Mouse (Mus musculus) left cerebral cortex, adult 11 months (tissue): ENCODE measurements around the gene Kctd11.

Experiments used
- DNase-seq: peaks from one replicate; pipeline ENCODE4 v3.0.0; 2022; ENCODE audit warnings: low spot score

Gene Kctd11

DNA sequence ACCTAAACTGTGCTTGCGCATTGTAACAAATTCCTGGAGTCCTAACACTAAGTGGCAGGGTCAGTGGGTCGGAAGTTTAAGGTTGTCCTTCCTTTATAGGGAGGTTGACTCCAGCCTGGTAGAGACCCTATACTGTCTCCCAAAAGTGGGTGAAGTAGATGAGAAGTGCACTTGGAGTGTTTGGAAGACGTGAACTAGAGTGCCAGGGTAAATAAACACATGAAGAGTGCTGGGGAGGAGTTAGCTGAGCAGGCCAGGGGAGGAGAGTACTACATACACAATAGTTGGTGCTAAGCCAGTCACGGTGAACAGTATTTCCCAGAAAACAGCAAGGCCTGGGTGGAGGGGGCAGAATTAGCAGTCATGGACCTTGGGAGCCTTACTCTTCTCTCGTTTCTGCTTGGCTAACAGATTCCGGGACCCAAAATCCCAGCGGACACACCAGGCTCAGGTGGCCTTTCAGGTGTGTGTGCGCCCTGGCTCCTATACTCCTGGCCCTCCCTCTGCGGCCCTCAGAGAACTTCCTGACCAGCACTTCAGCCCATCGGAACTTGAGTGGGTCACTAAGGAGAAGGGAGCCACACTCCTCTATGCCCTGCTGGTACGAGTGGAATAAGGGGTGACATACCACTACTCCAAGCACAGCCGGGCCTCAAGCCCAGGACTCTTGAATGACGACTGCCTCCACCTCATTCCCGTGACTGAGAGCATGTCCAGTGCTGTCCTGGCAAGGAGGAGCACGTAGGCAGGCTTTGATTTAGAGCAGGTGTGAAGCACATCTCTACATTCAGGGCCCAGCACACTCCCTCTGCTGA, 31.7 kb upstream of the Kctd11 start:
- no peak for DNase-seq

DNA sequence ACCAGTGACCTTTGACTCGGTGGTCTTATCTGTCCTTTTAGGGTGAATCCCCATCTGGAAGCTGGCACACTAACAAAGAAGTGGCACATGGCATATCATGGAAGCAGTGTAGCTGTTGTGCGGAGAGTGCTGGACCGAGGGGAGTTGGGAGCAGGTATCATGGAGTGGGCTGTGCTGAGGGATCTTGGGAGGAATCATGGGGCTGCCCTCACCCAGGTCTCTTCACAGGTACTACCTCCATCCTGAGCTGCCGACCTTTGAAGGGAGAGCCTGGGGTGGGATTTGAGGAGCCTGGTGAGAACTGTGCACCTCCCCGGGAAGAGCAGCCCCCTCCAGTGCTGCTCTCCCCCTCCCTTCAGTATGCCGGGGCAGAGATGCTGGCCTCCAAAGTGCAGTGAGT, 30.5 kb upstream of the Kctd11 start:
- DNase-seq: no peak

DNA sequence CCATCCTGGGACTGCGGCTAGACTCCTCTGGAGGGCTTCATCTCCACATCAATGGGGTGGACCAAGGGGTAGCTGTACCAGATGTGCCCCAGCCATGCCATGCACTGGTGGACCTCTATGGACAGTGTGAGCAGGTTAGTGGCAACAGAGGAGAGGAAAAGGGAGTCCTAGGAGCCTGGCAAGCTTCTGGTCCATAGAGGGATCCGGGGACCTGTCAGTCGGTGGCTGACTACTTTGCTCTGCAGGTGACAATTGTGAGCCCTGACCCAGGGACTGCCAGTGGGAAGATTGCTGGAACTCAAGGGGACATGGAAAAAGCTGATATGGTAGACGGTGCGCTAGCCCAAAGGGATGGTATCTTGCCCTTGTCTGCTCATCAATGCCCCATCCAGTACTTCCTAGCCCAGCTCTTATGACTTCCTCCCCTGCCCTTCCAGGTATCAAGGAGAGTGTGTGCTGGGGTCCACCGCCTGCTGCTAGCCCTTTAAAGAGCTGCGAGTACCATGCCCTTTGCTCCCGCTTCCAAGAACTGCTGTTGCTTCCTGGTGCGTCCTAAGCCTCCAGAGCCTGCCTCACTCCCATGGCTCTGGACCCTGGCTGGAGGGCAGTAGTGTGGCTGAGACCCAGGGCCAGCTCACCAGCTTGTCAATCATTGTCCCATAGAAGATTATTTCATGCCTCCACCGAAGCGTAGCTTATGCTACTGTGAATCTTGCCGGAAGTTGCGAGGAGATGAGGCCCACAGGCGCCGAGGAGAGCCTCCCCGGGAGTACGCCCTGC, 29.8 kb upstream of the Kctd11 start:
- DNase-seq: no peak

DNA sequence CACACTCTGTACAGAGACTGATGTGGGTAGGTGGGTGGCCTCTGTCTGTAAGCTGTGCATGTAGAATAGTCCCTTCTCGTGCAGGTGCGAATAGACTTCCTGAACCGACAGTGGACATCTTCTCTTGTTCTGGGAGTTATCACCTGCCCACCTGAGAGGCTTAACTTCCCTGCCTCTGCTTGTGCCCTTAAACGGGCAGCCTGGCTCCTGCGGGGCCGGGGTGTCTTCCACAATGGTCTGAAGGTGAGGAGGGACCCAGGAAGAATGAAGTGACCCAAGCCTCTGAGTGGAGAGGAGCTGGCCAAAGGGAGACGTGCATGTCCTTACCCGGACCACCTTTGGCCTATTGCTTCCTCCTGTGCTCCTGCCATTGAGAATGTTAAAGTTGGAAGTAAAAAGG, 29.0 kb upstream of the Kctd11 start:
- no peak for DNase-seq

DNA sequence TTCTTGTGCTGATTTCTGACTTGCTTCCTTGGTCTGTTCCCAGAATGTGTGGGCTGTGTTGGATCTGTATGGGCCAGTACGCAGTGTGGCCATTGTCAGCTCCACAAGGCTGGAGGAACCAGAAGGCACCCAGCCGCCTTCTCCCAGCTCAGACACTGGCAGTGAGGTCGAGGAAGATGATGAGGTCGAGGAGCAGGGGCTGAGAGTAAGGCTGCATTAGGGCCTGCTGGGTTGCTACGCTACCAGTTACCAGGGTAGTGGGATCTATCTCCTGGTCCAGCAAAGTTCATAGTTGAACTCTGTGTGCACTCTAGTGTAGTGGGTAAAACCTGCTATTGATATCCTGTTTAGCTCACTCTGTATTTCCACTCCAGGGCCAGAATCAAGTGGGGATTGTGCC, 28.0 kb upstream of the Kctd11 start:
- no peak for DNase-seq

DNA sequence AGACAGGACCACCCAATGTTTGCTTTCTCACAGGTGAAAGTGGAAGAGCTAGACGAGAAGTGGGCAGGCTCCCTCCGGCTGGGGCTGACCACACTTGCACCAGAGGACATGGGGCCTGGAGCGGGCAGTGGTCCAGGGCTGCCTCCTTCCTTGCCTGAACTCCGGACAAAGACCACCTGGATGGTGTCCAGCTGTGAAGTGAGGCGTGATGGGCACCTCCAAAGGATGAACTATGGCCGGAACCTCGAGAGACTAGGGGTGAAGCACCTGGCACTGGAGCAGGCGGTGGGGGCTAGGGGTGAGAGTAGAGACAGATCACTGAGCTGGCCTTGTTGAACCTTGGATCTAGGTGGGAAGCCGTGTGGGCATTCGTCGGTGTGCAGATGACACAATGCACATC, 27.4 kb upstream of the Kctd11 start:
- DNase-seq: no peak

DNA sequence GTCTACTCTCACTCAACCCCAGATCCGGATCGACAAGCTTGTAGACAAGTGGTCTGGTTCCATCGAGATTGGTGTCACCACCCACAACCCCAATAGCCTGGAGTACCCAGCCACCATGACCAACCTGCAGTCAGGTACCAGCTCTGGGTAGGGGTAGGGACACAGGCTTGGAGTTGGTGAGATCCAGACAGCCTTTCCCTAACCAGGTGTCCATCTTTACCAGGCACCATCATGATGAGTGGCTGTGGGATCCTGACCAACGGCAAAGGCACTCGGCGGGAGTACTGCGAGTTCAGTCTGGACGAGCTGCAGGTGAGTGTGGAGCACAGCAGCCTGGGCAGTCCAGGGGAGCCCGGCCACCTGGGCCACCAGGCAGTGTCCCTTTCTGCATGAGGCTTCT, 23.1 kb upstream of the Kctd11 start:
- DNase-seq: no peak

DNA sequence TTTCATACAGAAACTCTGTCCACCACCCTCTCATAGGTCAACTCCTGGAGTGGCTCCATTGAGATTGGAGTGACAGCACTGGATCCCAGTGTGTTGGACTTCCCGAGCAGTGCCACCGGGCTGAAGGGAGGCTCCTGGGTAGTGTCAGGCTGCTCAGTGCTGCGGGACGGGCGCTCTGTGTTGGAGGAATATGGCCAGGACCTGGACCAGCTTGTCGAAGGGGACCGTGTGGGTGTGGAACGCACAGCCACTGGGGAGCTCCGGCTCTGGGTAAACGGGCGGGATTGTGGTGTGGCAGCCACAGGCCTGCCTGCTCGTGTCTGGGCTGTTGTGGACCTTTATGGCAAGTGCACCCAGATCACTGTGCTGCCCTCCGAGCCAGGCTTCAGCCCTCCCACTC, 21.8 kb upstream of the Kctd11 start:
- no peak for DNase-seq

DNA sequence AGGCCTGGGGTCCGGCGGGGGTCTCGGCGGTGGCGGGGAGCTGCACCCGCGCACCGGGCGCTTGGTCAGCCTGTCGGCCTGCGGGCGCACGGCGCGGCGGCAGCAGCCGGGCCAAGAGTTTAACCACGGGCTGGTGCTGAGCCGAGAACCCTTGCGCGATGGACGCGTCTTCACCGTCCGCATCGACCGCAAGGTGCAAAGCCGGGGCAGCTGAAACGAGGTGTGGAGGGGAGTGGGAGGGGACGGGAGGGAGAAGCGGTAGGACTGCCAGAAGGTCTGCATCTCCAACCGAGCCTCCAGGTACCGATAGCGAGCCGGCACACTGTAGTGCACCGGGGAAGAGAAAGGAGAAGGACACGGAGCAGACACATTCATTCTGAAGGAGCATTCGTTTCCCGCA, 20.8 kb upstream of the Kctd11 start:
- DNase-seq: no peak

DNA sequence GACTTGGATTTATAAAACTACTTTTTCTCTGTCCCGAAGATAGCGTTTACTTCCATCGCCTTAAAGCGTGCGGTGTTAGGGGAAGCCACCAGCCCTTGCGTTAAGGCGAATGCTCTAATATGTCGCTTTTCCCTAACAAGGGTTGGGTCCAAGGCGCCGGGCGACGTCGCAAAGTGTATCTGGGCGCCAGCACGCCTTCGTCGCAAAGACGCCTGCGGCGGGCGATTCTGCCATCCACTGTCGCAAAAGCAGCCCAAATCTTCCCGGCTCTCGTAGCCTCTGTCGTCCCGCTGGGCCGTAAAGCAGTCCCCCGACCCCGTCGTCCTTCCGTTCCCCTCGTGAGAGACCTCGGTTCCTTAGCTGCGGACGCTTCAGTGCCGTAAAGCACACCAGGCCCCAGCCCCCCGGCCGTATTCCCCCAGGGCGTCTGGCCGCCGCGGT, 20.2 kb upstream of the Kctd11 start:
- DNase-seq: peak; percentile 97

DNA sequence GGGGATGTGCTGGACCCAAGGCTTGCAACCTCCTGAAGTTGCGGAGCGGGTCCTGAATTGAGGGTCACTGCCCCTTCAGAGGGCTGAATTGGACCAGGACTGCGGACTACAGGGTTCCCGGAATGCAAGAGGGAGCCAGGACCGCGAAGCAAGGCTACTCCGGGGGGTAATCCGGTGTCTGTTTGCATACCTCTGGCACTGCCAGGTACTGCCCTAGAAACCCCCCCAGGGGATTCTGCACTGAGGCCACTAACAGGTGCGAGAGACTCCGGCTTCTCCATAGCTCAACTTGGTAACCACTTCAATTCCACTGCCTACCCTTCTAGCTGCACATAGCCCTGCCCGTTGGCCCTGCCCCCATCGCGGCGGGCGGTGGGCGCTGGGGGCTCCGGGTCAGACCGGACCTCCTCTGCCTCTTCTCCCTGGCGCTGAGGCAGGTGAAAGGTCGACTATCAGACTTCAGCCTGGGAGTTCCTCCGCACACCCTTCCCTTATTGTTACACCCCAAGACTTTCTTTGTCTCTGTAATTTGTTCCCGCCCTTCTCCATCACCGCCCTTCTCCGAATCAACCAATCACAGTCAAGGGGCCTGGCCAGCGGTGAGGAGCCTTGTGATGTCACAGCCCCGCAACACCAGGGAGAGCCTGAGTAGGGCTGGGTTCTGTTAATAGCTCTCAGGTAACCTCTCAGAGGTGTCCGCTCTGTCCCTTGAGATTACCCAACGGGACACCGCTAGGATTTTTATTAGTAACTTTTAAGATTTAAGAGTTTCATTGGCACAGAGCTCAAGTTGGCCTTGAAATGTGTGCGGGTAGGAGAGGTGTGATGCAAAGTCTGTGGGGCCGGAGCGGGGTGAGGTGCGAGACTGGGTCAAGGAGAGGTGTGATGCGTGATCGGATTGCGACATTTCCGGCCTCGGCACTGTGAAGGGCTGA, 19.5 kb upstream of the Kctd11 start, which contains the start of the genes 2810408A11Rik and Neurl4:
2810408A11Rik (minus strand) TSS at position 517 of the 935 bp plus-strand sequence.
Neurl4 (plus strand) TSS at position 602 of the 935 bp plus-strand sequence.
- peak; percentile 87 for DNase-seq

DNA sequence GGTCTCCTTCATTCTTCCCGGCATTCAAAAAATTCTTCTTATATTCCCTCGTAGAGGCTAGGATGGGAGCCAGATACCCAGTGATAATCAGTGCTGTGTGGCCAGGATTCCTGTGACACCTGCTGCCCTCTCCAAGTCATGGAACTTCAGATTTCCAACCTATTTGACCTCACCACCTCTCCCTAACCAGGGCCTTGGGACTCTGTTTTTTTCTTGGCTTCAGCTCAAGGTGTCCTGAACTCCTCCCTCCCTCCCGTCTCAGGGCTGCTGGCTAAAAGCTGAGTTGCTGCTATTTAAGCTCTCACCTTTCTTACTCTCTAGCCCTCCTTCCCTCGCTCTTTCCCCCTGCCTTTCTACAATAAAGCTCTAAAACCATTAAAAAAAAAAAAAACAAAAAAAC, 18.7 kb upstream of the Kctd11 start:
- no peak for DNase-seq

DNA sequence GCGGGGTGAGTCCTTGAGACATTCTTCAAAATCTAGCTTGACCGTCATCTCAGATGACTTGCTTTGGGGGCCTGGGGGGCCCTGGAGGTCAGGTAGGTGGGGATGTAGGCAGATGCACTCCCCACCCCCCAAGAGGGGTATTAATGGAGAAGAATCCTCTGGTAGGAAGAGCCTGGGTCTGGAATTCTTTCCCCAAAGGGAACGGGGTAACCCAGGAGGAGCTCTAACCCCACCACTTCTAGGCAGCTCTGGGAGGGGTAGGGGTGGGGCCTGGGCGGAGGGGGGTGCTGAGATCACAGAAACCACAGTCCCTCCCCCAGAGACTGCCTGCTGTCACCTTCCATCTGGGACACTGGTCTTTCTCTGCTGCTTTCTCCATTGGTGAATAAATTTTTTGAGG, 14.1 kb upstream of the Kctd11 start, which contains the start of gene Acap1:
Acap1 (minus strand) TSS at position 249 of the 400 bp plus-strand sequence.
- no peak for DNase-seq

DNA sequence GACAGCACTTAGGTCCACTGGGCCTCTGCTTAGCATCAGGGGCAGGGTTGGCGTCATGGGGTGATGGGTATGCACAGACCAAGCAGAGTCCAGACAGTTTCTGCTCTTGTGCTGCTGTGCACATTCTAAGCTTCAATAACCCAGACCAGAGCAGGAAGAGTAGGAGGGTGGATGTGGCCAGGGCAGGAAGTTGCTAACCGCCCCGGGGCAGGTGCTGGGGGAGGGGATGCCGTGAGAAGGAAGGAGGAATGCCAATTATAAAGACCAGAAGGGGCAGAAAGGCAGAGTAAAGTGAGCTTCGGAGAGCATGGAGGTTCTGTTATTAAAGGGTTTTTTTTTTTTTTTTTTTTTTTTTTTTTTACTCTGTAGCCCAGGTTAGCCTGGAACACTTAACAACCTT, 13.5 kb upstream of the Kctd11 start:
- no peak for DNase-seq

DNA sequence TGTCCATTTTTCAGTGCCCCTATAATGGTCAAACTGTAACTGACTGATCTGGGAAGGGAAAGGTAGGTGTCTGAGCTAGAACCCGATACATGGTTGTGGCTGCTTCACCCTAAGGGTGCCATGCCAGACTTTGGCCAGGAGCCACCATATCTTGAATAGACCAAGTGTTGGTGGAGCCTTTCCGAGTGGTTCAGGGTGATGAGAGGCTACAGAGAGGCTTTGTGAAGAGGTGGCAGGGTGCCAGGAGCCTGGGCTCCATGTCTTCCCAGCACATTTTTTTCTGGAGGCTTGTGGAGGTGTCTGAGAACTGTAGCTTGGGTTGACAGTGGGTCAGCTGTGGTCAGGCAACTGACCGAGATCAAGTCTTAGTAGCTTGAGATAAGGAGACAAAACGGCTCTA, 10.3 kb upstream of the Kctd11 start:
- DNase-seq: no peak

DNA sequence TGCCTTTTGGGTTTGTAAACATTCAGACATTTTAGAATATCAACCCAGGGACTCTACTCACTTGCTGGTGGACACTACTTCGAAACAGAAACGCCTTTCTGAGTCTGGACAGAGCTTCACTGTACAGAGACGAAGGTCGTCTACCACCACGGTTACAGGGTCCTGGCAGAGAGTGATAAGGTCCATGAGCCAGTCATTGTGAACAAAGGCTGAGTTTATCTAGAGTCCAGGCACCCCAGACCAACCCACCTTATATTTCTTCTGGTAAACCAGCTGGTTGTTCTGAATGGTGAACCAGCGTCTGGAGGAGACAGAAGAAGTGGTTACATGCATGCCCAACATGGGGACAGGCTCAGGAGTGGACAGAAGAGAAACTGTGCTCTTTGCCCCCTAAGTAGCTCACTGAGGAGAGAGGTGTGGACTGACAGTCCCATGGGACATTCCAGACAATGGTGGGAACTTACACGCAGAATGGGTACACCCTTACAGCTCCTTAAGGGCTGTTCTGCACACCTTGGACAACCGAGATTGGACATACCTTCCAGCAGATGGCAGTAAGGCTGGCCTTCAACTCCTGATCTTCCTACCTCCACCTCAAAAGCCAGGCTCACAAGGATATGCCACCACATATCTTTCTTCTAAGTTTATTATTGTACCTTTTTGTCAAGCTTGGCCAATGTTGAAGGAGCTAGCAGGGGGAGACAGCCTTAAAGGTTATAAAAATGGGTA, 5.9 kb upstream of the Kctd11 start:
- DNase-seq: no peak

DNA sequence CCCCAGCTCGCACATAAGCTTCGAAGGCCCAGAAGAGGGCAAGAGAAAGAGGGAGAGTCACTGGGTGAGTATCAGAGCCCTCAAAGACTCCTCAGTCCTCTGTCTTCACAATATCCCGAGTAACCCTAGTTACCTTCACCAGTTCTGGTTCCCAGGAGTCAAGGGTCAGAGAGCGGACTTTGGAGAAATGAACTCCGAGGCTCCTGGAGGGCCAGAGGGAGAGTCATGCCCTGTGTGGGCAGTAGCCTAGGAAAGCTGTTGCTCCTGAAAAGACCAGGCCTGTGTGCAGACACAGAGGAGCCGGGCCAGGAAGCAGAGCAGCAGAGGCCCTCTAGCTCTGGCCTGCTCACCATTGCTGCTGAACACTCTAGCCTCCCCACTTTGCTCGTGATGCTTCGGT, 3.5 kb upstream of the Kctd11 start:
- no peak for DNase-seq

DNA sequence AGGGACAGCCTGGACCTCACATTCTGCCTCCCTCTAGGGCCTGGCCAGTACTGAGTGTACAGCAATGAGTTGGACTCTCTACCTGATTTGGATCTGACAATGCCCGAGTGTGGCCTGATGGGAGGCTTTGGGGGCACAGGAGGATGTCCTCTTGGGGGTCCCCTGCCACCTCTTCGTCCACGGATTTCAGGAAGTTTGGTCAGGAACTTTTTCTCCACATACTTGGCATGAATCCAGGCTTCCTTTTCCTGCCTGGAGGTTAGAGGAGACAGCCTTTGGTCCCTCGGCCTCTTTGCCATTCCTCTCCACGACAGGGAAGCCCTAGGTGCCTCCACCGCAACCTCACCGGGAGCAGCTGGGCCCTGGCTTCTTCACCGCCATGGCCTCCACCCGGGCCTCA, 3.0 kb upstream of the Kctd11 start:
- DNase-seq: no peak

DNA sequence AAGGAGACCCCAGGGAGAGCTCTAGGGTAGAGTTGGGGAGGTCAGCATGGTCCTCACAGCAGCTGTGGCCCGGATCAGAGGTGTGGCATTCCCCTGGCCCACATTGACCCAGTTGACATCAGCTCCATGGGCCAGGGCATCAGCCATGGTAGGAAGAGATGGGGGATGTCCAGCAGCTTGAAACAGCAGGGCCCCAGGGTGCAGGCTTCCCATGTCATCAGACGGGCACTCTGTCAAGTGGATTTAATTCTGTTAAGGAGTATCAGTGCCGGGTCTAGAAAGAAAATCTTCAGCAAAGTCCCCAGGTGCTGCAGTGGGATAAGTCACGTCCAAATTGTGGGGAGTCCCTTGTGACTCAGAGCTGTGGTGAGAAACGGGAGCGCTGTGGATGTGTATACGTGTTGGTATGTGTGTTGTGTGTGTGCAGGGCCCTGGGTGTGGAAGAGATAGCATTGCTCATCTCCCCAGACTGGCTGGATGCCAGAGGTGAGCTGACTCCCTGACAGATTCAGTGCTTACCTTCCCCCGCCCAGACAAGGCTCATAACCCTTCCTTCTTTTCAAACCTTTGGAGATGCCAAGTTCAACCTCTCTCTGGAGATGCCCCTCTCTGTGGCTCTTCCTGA, 2.4 kb upstream of the Kctd11 start:
- DNase-seq: no peak

DNA sequence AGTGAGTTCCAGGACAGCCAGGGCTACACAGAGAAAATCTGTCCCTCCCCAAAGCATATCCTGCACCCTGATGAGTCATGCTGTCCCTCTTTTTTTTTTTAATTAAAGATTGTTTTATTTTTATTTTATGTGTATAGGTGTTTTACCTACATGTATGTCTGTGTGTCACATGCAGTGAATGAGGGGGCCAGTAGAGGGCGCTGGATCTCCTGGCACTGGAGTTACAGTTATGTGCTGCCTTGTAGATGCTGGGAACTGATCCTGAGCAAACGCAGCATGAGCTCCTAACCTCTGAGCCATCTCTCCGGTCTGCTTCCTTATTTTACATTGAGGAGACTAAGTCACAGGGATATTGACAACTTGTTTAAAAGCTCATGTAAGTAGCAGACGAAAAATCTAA, 1.9 kb upstream of the Kctd11 start:
- DNase-seq: no peak
